Mouse (Mus musculus) megakaryocyte, embryonic 14.5 days (primary cell): Measurements from ENCODE around the gene Slc3a2.

Source experiments
- FLI1 ChIP-seq: IDR thresholded peaks from 2 replicates; pipeline ENCODE4 v1.6.1; 2012; ENCODE audit warnings: low read length, inconsistent platforms, mixed read lengths
- GATA1 ChIP-seq: IDR thresholded peaks from 3 replicates; pipeline ENCODE4 v1.6.1; 2012; ENCODE audit warnings: mixed read lengths, low read length, inconsistent platforms, borderline replicate concordance

GRCm38 (mm10) chr19:8756635-8757387 lies 33.6 kb upstream of the Slc3a2 start, which contains the start of gene Nxf1:
- no peak for TF ChIP-seq GATA1
- no peak for TF ChIP-seq FLI1
